Mouse (Mus musculus) lung, adult 2 months (tissue): ENCODE measurements around the gene Pkp2.

Source experiments
- CTCF ChIP-seq: fragments of 200-500 bp; IDR thresholded peaks from 2 replicates; pipeline ENCODE4 v1.5.1; 2011; ENCODE audit warnings: mild to moderate bottlenecking, low read length, control low read depth; ENCODE audit not compliant: insufficient read depth
- POLR2A ChIP-seq: fragments of 200-500 bp; IDR thresholded peaks from 2 replicates; pipeline ENCODE4 v1.6.1; 2011; ENCODE audit warnings: low read depth, mild to moderate bottlenecking, control low read depth, low read length, borderline replicate concordance; ENCODE audit errors: extremely low read depth

DNA sequence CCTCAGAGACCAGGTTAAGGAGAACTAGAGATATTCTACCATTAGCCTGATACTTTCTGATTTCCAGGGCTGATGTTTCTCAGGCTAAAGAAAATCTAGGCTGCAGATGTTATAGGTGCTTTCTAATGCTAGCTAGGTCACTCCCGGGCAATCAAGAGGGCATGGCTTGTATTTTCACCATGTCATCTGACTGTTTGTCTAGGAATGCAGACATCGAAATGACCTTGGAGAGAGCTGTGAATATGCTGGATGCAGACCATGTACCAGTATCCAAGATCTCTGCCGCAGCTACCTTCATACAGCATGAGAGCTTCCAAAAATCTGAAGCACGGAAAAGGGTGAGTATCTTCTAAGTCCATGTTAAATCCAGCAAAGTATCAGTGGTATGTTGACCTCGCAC lies 17.3 kb downstream of the Pkp2 start:
- TF ChIP-seq CTCF (no peak), POLR2A (no peak)
